Mouse (Mus musculus) heart, adult 2 months (tissue): Measurements from ENCODE around the gene Nppc. TPM values are rescaled to one million over a fixed set of nuclear protein-coding genes. Genes with fewer than 3 reads are reported as not detected.

Source experiments
- DNase-seq, 2 experiments: peaks; one replicate each; pipeline ENCODE4 v3.0.0; 2021
- H3K27ac ChIP-seq: fragments of 200-600 bp; 2 replicates; pipeline ENCODE4 v1.8.1; 2022
- H3K27me3 ChIP-seq: fragments of 200-500 bp; 2 replicates; pipeline ENCODE4 v1.6.1; 2012; ENCODE audit warnings: mild to moderate bottlenecking, low read length, inconsistent platforms, mixed read lengths; ENCODE audit not compliant: control insufficient read depth, insufficient read depth
- H3K36me3 ChIP-seq: fragments of 200-500 bp; 2 replicates; pipeline ENCODE4 v1.6.1; 2012; ENCODE audit warnings: low read length, inconsistent platforms; ENCODE audit not compliant: control insufficient read depth, insufficient read depth
- H3K4me1 ChIP-seq: fragments of 200-500 bp; 2 replicates; pipeline ENCODE4 v1.6.1; 2011; ENCODE audit warnings: low read length; ENCODE audit not compliant: control insufficient read depth, insufficient read depth
- H3K4me3 ChIP-seq: fragments of 200-600 bp; 2 replicates; pipeline ENCODE4 v1.8.1; 2022
- H3K79me2 ChIP-seq: fragments of 200-500 bp; replicated peaks from 2 replicates; pipeline ENCODE4 v1.6.1; 2012; ENCODE audit warnings: mild to moderate bottlenecking, inconsistent platforms, low read length, moderate library complexity, mixed read lengths; ENCODE audit not compliant: control insufficient read depth, insufficient read depth
- H3K9ac ChIP-seq: fragments of 200-500 bp; 2 replicates; pipeline ENCODE4 v1.6.1; 2012; ENCODE audit warnings: low read depth, mild to moderate bottlenecking, control low read depth, inconsistent platforms, low read length, mixed read lengths
- CTCF ChIP-seq: fragments of 200-600 bp; IDR thresholded peaks from 2 replicates; pipeline ENCODE4 v1.8.1; 2022; ENCODE audit warnings: antibody characterized with exemption, mild to moderate bottlenecking, moderate library complexity
- EP300 ChIP-seq: fragments of 200-500 bp; IDR thresholded peaks from 2 replicates; pipeline ENCODE4 v1.6.1; 2011; ENCODE audit warnings: low read depth, low read length, control low read depth; ENCODE audit not compliant: insufficient read depth
- POLR2A ChIP-seq: fragments of 200-500 bp; IDR thresholded peaks from 2 replicates; pipeline ENCODE4 v1.6.1; 2011; ENCODE audit warnings: mild to moderate bottlenecking, low read depth, low read length, control low read depth; ENCODE audit not compliant: insufficient read depth
- WGBS: fragments of 180-500 bp; shearing (Covaris S2); methylation state at CpG from one replicate; pipeline ENCODE4 v1.1.7; 2018; 5-methylcytosine and 5-hydroxymethylcytosine counted together
- intact Hi-C: fragments of 180-260 bp; cut with DNase I; formaldehyde crosslinking; loops from one replicate; pipeline ENCODE4 v1.15.1; 2025
- polyA plus RNA-seq: library from polyadenylated mRNA; depleted of rRNA; stranded (reverse); fragments of >200 nt; gene quantifications from 2 replicates; pipeline ENCODE4 v1.2.3, GENCODE M21; 2012
- total RNA-seq, 2 experiments: library from RNA; stranded (reverse); gene quantifications; 2 replicates each; pipeline ENCODE4 v1.2.3; 2021

The Nppc gene
- total and polyA plus RNA-seq, 3 experiments: 0.14 TPM; not detected in 2

DNA sequence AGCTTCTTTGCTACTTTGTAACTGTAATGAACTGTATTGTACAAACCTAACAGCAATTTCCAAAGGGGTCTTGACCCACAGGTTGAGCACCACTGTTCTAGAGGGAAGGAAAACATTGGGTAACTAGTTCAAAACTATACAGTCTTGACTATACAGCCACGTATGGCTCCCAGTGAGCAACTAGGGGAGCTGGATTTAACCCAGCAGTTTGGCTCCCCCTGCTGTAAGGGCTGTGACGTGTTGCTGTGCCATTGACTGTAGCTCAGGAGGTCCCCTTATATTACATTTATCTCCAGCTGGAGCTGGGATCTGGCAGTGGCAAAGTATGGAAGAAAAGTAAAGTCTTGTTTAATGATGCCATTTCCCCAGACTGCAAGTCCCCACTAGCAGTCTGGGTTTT is 28.4 kb upstream of the Nppc start:
- intact Hi-C loops: no loop called here
- no peak overlapping the region for H3K27ac ChIP-seq
- no peaks in the 10 kb centered on the region for H3K36me3 ChIP-seq
- peak; percentile 38 for TF ChIP-seq CTCF
- TF ChIP-seq EP300: no peak
- no peaks in the 10 kb centered on the region for H3K79me2 ChIP-seq
- H3K4me3 ChIP-seq: no peak overlapping the region
- H3K4me1 ChIP-seq: peaks cover 3% of the 10 kb centered on the region
- H3K9ac ChIP-seq: no peak overlapping the region
- H3K27me3 ChIP-seq: no peaks in the 10 kb centered on the region
- WGBS: 47% methylated on average over 2 of the region's 2 CpGs
- DNase-seq: no peak

DNA sequence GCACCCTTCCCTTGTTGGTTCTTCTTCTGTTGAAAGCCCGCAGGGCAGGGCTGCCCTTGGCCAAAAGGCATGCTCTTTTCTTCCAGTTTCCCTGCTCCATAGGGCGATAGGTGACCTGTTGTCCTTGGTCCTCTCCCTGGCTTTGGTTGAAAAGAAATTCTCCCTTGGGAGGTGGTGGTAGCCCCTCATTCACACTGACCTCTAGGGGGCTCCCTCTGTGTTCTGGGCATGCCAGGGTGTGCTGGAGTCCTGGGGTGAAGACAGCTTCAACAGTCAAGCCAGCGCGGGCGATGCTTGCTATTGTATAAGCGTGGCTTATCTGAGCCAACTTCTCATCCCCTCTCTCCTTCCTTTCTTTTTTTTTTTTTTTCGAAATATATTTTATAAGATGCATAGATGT is 26.6 kb upstream of the Nppc start:
- H3K27me3 ChIP-seq: no peaks in the 10 kb centered on the region
- H3K9ac ChIP-seq: no peak overlapping the region
- no peaks in the 10 kb centered on the region for H3K4me1 ChIP-seq
- no peak for DNase-seq
- no peak overlapping the region for H3K4me3 ChIP-seq
- no peaks in the 10 kb centered on the region for H3K36me3 ChIP-seq
- intact Hi-C loops: no loop called here
- TF ChIP-seq CTCF (peak; percentile 51), POLR2A (no peak)
- WGBS: 43% methylated on average over 7 of the region's 7 CpGs
- H3K27ac ChIP-seq: no peak overlapping the region
- H3K79me2 ChIP-seq: no peaks in the 10 kb centered on the region

DNA sequence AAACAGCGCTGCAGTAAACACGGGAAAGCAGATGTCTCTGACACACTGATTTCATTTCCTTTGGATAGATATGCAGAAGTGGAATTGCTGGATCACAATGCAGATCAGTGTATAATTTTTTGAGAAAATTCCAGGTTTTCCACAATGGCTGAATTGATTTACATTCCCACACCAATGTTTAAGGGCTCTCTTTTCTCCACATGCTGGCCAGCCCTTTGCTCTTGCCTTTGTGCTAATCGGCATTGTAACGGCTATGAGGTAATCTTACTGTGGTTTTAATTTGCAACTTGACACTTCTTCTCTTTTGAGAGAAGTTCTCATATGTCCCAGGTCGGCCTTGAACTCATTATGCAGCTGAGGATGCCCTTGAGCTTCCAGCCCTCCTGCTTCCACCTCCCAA is 20.7 kb upstream of the Nppc start:
- no peak for DNase-seq
- no peak for TF ChIP-seq EP300
- TF ChIP-seq CTCF: no peak
- TF ChIP-seq POLR2A: no peak
- intact Hi-C loops: no loop called here
- H3K4me1 ChIP-seq: no peaks in the 10 kb centered on the region
- no peaks in the 10 kb centered on the region for H3K36me3 ChIP-seq
- no peak overlapping the region for H3K9ac ChIP-seq
- no peak overlapping the region for H3K27ac ChIP-seq
- H3K4me3 ChIP-seq: no peak overlapping the region
- no peaks in the 10 kb centered on the region for H3K79me2 ChIP-seq
- 75% methylated on average over 5 of the region's 5 CpGs for WGBS
- no peaks in the 10 kb centered on the region for H3K27me3 ChIP-seq

DNA sequence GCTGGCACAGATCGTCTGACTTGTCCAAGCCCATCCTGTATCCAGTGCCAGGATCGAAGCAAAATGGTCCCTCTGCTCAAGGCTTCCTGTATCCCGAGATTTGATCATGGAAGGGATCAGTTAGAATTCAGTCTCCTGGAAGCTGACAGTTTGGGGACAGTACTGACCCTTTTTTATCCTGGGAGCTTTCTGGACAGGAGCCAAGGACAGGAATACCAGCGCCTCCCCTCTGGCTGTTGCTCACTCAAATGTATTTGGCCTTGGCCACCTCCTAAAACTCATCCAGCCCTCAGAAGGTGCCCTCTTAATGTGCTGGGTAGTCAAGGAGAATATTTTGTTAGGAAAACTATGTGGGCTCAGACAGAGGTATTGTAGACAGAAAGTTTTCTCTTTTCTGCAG is 16.9 kb upstream of the Nppc start:
- Histone ChIP-seq H3K9ac (no peak overlapping the region), H3K27me3 (no peaks in the 10 kb centered on the region), H3K4me3 (no peak overlapping the region), H3K27ac (no peak overlapping the region), H3K4me1 (no peaks in the 10 kb centered on the region), H3K36me3 (no peaks in the 10 kb centered on the region), H3K79me2 (no peaks in the 10 kb centered on the region)
- intact Hi-C loops: no loop called here
- DNase-seq: no peak
- TF ChIP-seq CTCF (no peak), POLR2A (no peak), EP300 (no peak)
- 51% methylated on average over 4 of the region's 4 CpGs for WGBS

DNA sequence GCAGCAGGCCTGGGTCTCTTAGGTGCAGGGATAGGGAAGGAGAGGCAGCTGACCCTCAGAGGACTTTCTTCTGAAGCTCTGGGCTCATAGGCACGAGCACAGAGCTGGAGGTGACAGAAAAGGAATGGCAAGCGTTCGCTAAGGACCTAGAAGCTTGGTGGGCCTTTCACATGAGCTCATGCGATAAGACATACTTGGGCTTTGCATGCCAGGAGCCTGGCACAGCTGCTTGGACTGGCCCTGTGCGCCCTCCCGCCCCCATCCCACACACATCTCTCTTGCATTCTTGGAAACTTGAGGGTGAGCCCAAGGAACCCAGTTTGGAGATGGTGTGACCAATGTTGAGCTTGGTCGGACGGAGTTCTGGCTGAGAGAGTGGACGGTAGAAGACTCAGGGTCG is 8.3 kb upstream of the Nppc start:
- H3K9ac ChIP-seq: no peak overlapping the region
- 86% methylated on average over 10 of the region's 10 CpGs for WGBS
- no peak overlapping the region for H3K4me3 ChIP-seq
- no peak for DNase-seq
- no peaks in the 10 kb centered on the region for H3K36me3 ChIP-seq
- no peaks in the 10 kb centered on the region for H3K4me1 ChIP-seq
- TF ChIP-seq EP300 (no peak), POLR2A (no peak), CTCF (no peak)
- H3K27me3 ChIP-seq: no peaks in the 10 kb centered on the region
- no peak overlapping the region for H3K27ac ChIP-seq
- H3K79me2 ChIP-seq: no peaks in the 10 kb centered on the region
- intact Hi-C loops: no loop called here

GRCm38 (mm10) chr1:86677624-86678023 is 7.3 kb upstream of the Nppc start:
- Histone ChIP-seq H3K4me3 (no peak overlapping the region), H3K4me1 (no peaks in the 10 kb centered on the region), H3K27me3 (no peaks in the 10 kb centered on the region), H3K79me2 (no peaks in the 10 kb centered on the region), H3K9ac (no peak overlapping the region), H3K27ac (no peak overlapping the region), H3K36me3 (no peaks in the 10 kb centered on the region)
- TF ChIP-seq CTCF: no peak
- no peak for TF ChIP-seq POLR2A
- no peak for TF ChIP-seq EP300
- intact Hi-C loops: no loop called here
- peak; percentile 13 to 30 for DNase-seq
- WGBS: 77% methylated on average over 3 of the region's 3 CpGs
